Mouse (Mus musculus): ENCODE measurements at regions not wholly inside any gene's neighbourhood (a gene's known extent, or its start where the extent isn't known, plus 50 kb on each side); places are given as distances from the start of the nearest gene placed in this dataset.

DNA sequence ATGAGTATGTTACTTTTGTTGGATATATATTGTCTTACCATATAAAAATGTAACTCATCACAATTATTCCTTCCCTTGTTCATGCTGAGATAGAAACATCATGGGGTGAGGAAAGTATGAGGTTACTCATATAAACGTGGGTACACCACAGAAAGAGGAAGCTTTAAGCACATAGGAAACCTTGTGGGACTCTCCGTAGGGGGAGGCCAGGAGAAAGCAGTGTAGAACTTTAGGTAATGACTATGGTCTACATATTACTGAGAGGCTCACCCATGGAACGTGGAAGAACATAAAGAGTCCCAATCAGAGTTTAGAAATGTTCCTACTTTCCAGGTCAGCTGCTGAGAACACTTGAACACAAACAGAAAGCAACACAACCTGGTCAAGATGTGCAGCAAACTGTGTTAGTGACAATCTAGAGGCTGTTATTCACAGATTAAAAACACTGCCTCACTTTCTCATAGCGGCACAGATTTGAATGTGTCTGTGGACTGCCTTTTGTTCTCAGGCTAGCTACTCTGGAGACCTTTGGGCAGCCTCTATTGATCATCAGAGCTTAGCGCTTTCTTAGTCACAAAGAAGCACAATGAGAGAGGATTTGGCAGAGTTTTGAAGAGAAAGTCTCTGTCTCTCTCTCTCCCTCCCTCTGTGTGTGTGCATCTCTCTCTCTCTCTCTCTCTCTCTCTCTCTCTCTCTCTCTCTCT lies 51.4 kb upstream of the Tab2 start:
- H3K4me1 ChIP-seq, result peaks cover 11% of the 10 kb centered on the region
- H3K9me3 ChIP-seq, result peaks cover 5% of the 10 kb centered on the region; the same call in 1 of the 2 replicates
- peak overlapping the region; percentile 60 for H3K27ac ChIP-seq
- H3K4me3 ChIP-seq, result no peak overlapping the region
- H3K36me3 ChIP-seq (replicated peaks), result no peaks in the 10 kb centered on the region
- H3K27me3 ChIP-seq (ENCODE audit: poor library complexity, severe bottlenecking), result no peaks in the 10 kb centered on the region
- DNase-seq (ENCODE audit: extremely low spot score, low spot score), result no peak
- WGBS, result 45% methylated on average over 5 of the region's 5 CpGs
